8 mouse cellular contexts compared by ENCODE assay signal in the genomic region with DNA sequence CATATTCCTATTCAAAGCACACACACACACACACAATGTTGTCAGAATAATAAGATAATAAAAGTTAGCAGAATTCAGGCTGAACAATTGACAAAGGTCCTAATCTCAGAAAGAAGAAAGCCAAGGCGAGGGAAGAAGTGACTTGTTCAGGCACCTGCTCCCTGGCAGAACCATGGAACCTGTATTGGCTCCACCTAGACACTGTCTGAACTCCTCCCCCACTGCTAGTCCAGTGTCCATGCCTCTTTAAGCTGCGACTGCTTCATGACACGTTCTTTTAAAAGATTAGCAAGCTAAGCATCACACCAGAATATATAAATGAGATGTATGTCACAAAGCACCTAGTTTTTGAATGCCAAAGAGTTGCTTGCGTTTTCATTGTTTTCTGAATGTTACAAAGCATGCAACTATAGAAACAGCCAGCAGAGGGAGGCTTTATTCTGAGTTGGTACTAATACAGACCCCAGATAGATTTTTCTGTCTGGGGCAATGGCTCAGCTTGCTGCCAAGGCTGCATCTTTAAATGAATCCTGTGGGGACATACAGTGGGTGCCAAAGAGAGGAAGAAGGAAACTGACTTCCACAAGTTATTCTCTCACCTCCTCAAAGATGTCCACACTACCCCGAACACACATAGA. TPM values are rescaled to one million over a fixed set of nuclear protein-coding genes. Genes with fewer than 3 reads are reported as not detected.
DNase-seq lines count a peak whose midpoint lies in the region; ATAC-seq lines count a peak whose summit lies in the region.

No protein-coding gene starts in this region.

- ATAC-seq in megakaryocyte-erythroid progenitor cell, adult 5-6 weeks (replicated peaks; ENCODE audit: low FRiP score, low TSS enrichment, poor library complexity, severe bottlenecking) = peak; percentile 41; the same call in 1 of the 2 replicates

- DNase-seq in adrenal gland, postnatal 10 days = peak; percentile 46
- DNase-seq in adrenal gland, adult 8-10 months = no peak
- DNase-seq in right cerebral cortex, adult 2 months (ENCODE audit: low spot score in 2 of 2) = peak; percentile 51 to 61
- DNase-seq in right cerebral cortex, postnatal 25 days = no peak
- DNase-seq in forelimb bud, embryonic 11.5 days (ENCODE audit: low read depth, low spot score) = peak; percentile 45
- DNase-seq in kidney, postnatal 10 days = peak; percentile 60
- no peak for DNase-seq in T-cell, adult 2 months (ENCODE audit: low spot score)

RNA-seq across cellular contexts. Expression of a gene that starts 59.4 kb away (rescaled TPM):
- total RNA-seq in adrenal gland, postnatal 10 days (2021) = 10 to 100 TPM; 37.9 to 39.4 TPM
- total RNA-seq in adrenal gland, adult 8-10 months (2022) = 10 to 100 TPM; 18.9 to 71.7 (median 50.2) TPM
- total RNA-seq in megakaryocyte-erythroid progenitor cell, adult 5-6 weeks (2014; fragmentation: Nextera tagmentation) = not detected in 2 replicates
- not detected in 2 replicates for total RNA-seq in megakaryocyte-erythroid progenitor cell, adult 5-6 weeks (2017)

Comparison
In these comparisons a context has a peak if more than half of its experiments do, and no peak if none do; other contexts are left out.
1. DNase-seq: peak in adrenal gland, postnatal 10 days (single experiment), right cerebral cortex, adult 2 months (2 of 2), forelimb bud, embryonic 11.5 days (single experiment) and kidney, postnatal 10 days (single experiment); none in adrenal gland, adult 8-10 months (single experiment), right cerebral cortex, postnatal 25 days (single experiment) and T-cell, adult 2 months (single experiment).
2. RNA of a gene that starts 59.4 kb away (total RNA-seq): 18.9 to 71.7 TPM in adrenal gland, adult 8-10 months and 37.9 to 39.4 TPM in adrenal gland, postnatal 10 days; not detected in megakaryocyte-erythroid progenitor cell, adult 5-6 weeks; every median in the first group is over 10 times any median in the second.